Mouse (Mus musculus) kidney, adult 10 weeks (tissue): ENCODE measurements around the gene 2310034C09Rik. TPM values are rescaled to one million over a fixed set of nuclear protein-coding genes. Genes with fewer than 3 reads are reported as not detected.

Experiments
- polyA plus RNA-seq: library from polyadenylated mRNA; stranded (reverse); fragments of 350-450 nt; fragmentation: Illumina TruSeq; extraction: RNeasy Lipid Tissue Mini Kit (QIAGEN cat#74804); gene quantifications from one replicate; pipeline ENCODE4 v1.2.3, GENCODE M21; 2014; ENCODE audit warnings: low read depth, low replicate concordance

2310034C09Rik gene
- polyA plus RNA-seq: not detected

GRCm38 (mm10) chr16:88758547-88758946 lies at the start of gene 2310034C09Rik:
2310034C09Rik (plus strand) TSS chr16:88758847.

GRCm38 (mm10) chr16:88728812-88729275 lies 29.8 kb upstream of the 2310034C09Rik start, which contains the start of gene Krtap13-1:
Krtap13-1 (plus strand) TSS chr16:88728862.

GRCm38 (mm10) chr16:88751535-88751934 lies 7.1 kb upstream of the 2310034C09Rik start, which contains the start of gene Krtap13:
Krtap13 (minus strand) TSS chr16:88751635.

GRCm38 (mm10) chr16:88774106-88774505 lies 15.5 kb downstream of the 2310034C09Rik start, which contains the start of gene 2310057N15Rik:
2310057N15Rik (minus strand) TSS chr16:88774206.

GRCm38 (mm10) chr16:88777596-88777995 lies 18.9 kb downstream of the 2310034C09Rik start, which contains the start of gene Gm5965:
Gm5965 (plus strand) TSS chr16:88777896.

Other genes starting within 250 kb of the 2310034C09Rik start
- gene Cldn8, start 195.7 kb upstream of the 2310034C09Rik start, polyA plus RNA-seq: 325 TPM
- not detected for gene Krtap24-1, start 146.6 kb upstream of the 2310034C09Rik start, polyA plus RNA-seq
- gene 2310079G19Rik, start 131.2 kb upstream of the 2310034C09Rik start, polyA plus RNA-seq: not detected
- not detected for gene Krtap26-1, start 111.1 kb upstream of the 2310034C09Rik start, polyA plus RNA-seq
- not detected for gene Krtap27-1, start 87.2 kb upstream of the 2310034C09Rik start, polyA plus RNA-seq
- not detected for gene 2310061N02Rik, start 50.9 kb upstream of the 2310034C09Rik start, polyA plus RNA-seq
- gene Krtap13-1, start 30.0 kb upstream of the 2310034C09Rik start, polyA plus RNA-seq: not detected
- gene Krtap13, start 7.2 kb upstream of the 2310034C09Rik start, polyA plus RNA-seq: not detected
- not detected for gene 2310057N15Rik, start 15.4 kb downstream of the 2310034C09Rik start, polyA plus RNA-seq
- gene Gm5965, start 19.0 kb downstream of the 2310034C09Rik start, polyA plus RNA-seq: not detected
- not detected for gene Gm20741, start 53.4 kb downstream of the 2310034C09Rik start, polyA plus RNA-seq
- not detected for gene Krtap15, start 61.4 kb downstream of the 2310034C09Rik start, polyA plus RNA-seq
- gene Krtap14, start 67.3 kb downstream of the 2310034C09Rik start, polyA plus RNA-seq: not detected
- not detected for gene Krtap19-1, start 110.6 kb downstream of the 2310034C09Rik start, polyA plus RNA-seq
- not detected for gene Krtap19-2, start 115.4 kb downstream of the 2310034C09Rik start, polyA plus RNA-seq
- gene Krtap19-3, start 119.2 kb downstream of the 2310034C09Rik start, polyA plus RNA-seq: not detected
- not detected for gene Krtap19-4, start 126.2 kb downstream of the 2310034C09Rik start, polyA plus RNA-seq
- gene Krtap19-5, start 137.6 kb downstream of the 2310034C09Rik start, polyA plus RNA-seq: not detected
- not detected for gene Krtap19-9b, start 173.4 kb downstream of the 2310034C09Rik start, polyA plus RNA-seq
- not detected for gene Krtap16-3, start 204.0 kb downstream of the 2310034C09Rik start, polyA plus RNA-seq